Mouse (Mus musculus) myocyte (in vitro differentiated cells): ENCODE data around the gene a. TPM values are rescaled to one million over a fixed set of nuclear protein-coding genes. Genes with fewer than 3 reads are reported as not detected.

Experiments
- H3K27me3 ChIP-seq: one replicate; pipeline ENCODE4 v1.6.1; 2011; ENCODE audit not compliant: control insufficient read depth, insufficient read depth, insufficient read length
- H3K36me3 ChIP-seq: one replicate; pipeline ENCODE4 v1.6.1; 2011; ENCODE audit not compliant: control insufficient read depth, insufficient read depth
- H3K4me2 ChIP-seq: one replicate; pipeline ENCODE4 v1.6.1; 2011; ENCODE audit warnings: low read depth, control low read depth
- H3K4me3 ChIP-seq: one replicate; pipeline ENCODE4 v1.5.1; 2011; ENCODE audit warnings: mild to moderate bottlenecking, control low read depth, moderate library complexity
- H3K79me2 ChIP-seq: one replicate; pipeline ENCODE4 v1.6.1; 2011; ENCODE audit not compliant: control insufficient read depth, insufficient read depth
- H3ac ChIP-seq: one replicate; pipeline ENCODE4 v1.6.1; 2011; ENCODE audit not compliant: control insufficient read depth, insufficient read length
- CEBPB ChIP-seq: IDR thresholded peaks from 2 replicates; pipeline ENCODE4 v1.6.1; 2011; ENCODE audit warnings: mild to moderate bottlenecking, moderate library complexity; ENCODE audit not compliant: poor library complexity, insufficient read depth, severe bottlenecking
- E2F4 ChIP-seq: IDR thresholded peaks from one replicate; pipeline ENCODE4 v1.6.1; 2011; ENCODE audit warnings: mild to moderate bottlenecking, control low read depth, moderate library complexity; ENCODE audit not compliant: insufficient read depth
- MAX ChIP-seq: IDR thresholded peaks from one replicate; pipeline ENCODE4 v1.6.1; 2011; ENCODE audit warnings: low read depth, mild to moderate bottlenecking, control low read depth
- MYOD1 ChIP-seq, 3 experiments: IDR thresholded peaks; one replicate each; pipeline ENCODE4 v1.6.1; 2011; ENCODE audit warnings: control low read depth in 2 of 3, low read depth in 2 of 3, mild to moderate bottlenecking in 2 of 3, moderate library complexity in 1 of 3; ENCODE audit not compliant: insufficient read length in 2 of 3, control insufficient read depth in 1 of 3
- MYOG ChIP-seq, 3 experiments: IDR thresholded peaks; one replicate each; pipeline ENCODE4 v1.6.1; 2011; ENCODE audit warnings: control low read depth in 2 of 3, low read depth in 2 of 3, mild to moderate bottlenecking in 2 of 3; ENCODE audit not compliant: insufficient read length in 2 of 3, control insufficient read depth in 1 of 3, insufficient read depth in 1 of 3
- POLR2A ChIP-seq: IDR thresholded peaks from one replicate; pipeline ENCODE4 v1.6.1; 2011; ENCODE audit warnings: low read depth, mild to moderate bottlenecking, control low read depth, moderate library complexity; ENCODE audit not compliant: insufficient read length
- POLR2AphosphoS2 ChIP-seq: IDR thresholded peaks from one replicate; pipeline ENCODE4 v1.6.1; 2011; ENCODE audit warnings: low read depth, control low read depth; ENCODE audit not compliant: insufficient read length
- REST ChIP-seq: IDR thresholded peaks from one replicate; pipeline ENCODE4 v1.6.1; 2011; ENCODE audit warnings: mild to moderate bottlenecking, control low read depth, moderate library complexity; ENCODE audit not compliant: insufficient read depth, insufficient read length
- SRF ChIP-seq: IDR thresholded peaks from one replicate; pipeline ENCODE4 v1.6.1; 2011; ENCODE audit warnings: low read depth; ENCODE audit not compliant: control insufficient read depth, insufficient read length
- TCF12 ChIP-seq: IDR thresholded peaks from one replicate; pipeline ENCODE4 v1.6.1; 2011; ENCODE audit warnings: mild to moderate bottlenecking, control low read depth; ENCODE audit not compliant: poor library complexity, insufficient read depth, severe bottlenecking
- TCF3 ChIP-seq: IDR thresholded peaks from one replicate; pipeline ENCODE4 v1.6.1; 2011; ENCODE audit warnings: low read depth, control low read depth; ENCODE audit not compliant: insufficient read length
- USF1 ChIP-seq: IDR thresholded peaks from one replicate; pipeline ENCODE4 v1.6.1; 2011; ENCODE audit warnings: low read depth, mild to moderate bottlenecking, control low read depth, moderate library complexity
- polyA plus RNA-seq: library from polyadenylated mRNA; unstranded; fragments of >200 nt; fragmentation: generic; extraction: Trizol; gene quantifications from one replicate; pipeline ENCODE4 v1.2.1, GENCODE M21; 2012; ENCODE audit warnings: missing spikeins

a gene
- polyA plus RNA-seq, 1 experiment = not detected

DNA sequence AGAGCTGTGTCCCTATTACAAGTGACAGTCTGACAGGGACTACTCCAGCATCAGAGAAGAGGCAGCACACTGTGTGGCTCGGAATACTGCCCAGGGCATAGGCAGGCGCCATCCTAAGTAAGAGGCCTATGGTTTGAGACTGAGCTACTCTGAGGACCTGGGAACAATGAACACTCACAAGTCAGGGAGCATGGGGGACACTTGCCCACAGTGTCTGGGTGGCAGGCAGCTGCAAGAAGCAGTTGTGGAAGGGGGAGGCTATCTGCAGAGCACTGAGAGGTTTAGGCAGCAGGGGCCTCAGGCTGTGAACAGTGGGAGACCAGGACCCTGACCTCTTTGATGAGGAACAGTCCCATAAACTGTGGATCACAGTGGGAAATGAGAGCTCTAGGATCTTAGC, 137.1 kb downstream of the a start:
- TF ChIP-seq POLR2A (no peak), USF1 (no peak), REST (no peak), MAX (no peak), POLR2AphosphoS2 (no peak), CEBPB (no peak), SRF (no peak), MYOG (IDR thresholded peaks at IDR 0.05; ENCODE audit: control insufficient read depth in 1 of 3, insufficient read depth in 1 of 3, insufficient read length in 2 of 3, low read depth in 2 of 3) (no peak), TCF3 (no peak), TCF12 (no peak), E2F4 (no peak), MYOD1 (IDR thresholded peaks at IDR 0.05; ENCODE audit: control insufficient read depth in 1 of 3, insufficient read length in 2 of 3, low read depth in 2 of 3) (no peak)
- Histone ChIP-seq H3K27me3 (peaks cover 15% of the 10 kb centered on the region), H3K4me3 (no peak overlapping the region), H3K4me2 (no peak overlapping the region), H3K36me3 (no peaks in the 10 kb centered on the region), H3ac (no peak overlapping the region), H3K79me2 (no peaks in the 10 kb centered on the region)

DNA sequence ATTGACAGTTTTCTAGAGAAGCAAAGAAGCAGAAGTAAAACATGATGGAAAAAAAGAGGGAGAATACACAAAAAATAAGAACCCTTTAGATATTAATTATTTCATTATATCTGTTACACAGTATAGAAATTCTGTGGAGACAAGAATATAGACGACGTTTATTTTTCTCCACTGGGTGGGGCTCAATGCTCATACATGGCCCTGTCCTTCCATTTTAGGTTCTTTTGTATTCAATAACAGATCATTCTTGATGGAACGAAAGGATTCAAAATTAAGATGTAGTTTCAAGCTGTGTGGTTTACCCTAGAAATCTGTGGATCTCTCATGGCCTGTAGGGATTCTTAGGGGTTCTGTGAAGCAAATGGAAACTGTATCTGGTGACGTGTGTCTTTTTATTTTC, 142.7 kb downstream of the a start:
- Histone ChIP-seq H3K36me3 (no peaks in the 10 kb centered on the region), H3K4me3 (no peak overlapping the region), H3K79me2 (no peaks in the 10 kb centered on the region), H3K4me2 (no peak overlapping the region), H3ac (no peak overlapping the region), H3K27me3 (peaks cover 26% of the 10 kb centered on the region)
- no peak for TF ChIP-seq SRF
- TF ChIP-seq CEBPB = no peak
- no peak for TF ChIP-seq MYOG (IDR thresholded peaks at IDR 0.05; ENCODE audit: control insufficient read depth in 1 of 3, insufficient read depth in 1 of 3, insufficient read length in 2 of 3, low read depth in 2 of 3)
- no peak for TF ChIP-seq E2F4
- TF ChIP-seq USF1 = no peak
- TF ChIP-seq TCF3 = no peak
- TF ChIP-seq REST = no peak
- TF ChIP-seq TCF12 = no peak
- no peak for TF ChIP-seq POLR2AphosphoS2
- no peak for TF ChIP-seq MAX
- no peak for TF ChIP-seq MYOD1 (IDR thresholded peaks at IDR 0.05; ENCODE audit: control insufficient read depth in 1 of 3, insufficient read length in 2 of 3, low read depth in 2 of 3)
- no peak for TF ChIP-seq POLR2A

DNA sequence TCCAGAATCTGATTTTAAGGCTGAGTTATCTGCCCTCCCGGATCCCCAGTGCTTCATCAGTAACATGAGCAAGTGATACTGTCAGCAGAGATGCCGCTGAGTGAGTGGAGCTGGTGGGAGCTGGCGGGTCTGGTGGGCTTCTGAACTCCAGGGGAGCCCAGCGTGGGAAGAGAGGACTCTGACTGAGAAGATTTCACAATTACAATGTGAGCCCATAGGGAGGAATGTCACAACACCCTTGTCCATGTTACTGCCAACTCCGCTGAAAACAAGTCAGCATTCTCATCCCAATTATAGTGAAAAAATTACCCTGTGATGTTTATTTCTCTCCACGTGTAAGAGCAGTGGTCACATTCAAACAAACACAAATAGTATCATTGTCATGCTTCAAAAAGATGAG, 144.9 kb downstream of the a start:
- Histone ChIP-seq H3K36me3 (no peaks in the 10 kb centered on the region), H3K27me3 (peaks cover 21% of the 10 kb centered on the region), H3K4me2 (no peak overlapping the region), H3K4me3 (no peak overlapping the region), H3ac (no peak overlapping the region), H3K79me2 (no peaks in the 10 kb centered on the region)
- TF ChIP-seq USF1 (no peak), SRF (no peak), TCF12 (no peak), REST (no peak), POLR2AphosphoS2 (no peak), MYOG (IDR thresholded peaks at IDR 0.05; ENCODE audit: control insufficient read depth in 1 of 3, insufficient read depth in 1 of 3, insufficient read length in 2 of 3, low read depth in 2 of 3) (no peak), POLR2A (no peak), CEBPB (no peak), E2F4 (no peak), MAX (no peak), TCF3 (no peak), MYOD1 (IDR thresholded peaks at IDR 0.05; ENCODE audit: control insufficient read depth in 1 of 3, insufficient read length in 2 of 3, low read depth in 2 of 3) (no peak)

DNA sequence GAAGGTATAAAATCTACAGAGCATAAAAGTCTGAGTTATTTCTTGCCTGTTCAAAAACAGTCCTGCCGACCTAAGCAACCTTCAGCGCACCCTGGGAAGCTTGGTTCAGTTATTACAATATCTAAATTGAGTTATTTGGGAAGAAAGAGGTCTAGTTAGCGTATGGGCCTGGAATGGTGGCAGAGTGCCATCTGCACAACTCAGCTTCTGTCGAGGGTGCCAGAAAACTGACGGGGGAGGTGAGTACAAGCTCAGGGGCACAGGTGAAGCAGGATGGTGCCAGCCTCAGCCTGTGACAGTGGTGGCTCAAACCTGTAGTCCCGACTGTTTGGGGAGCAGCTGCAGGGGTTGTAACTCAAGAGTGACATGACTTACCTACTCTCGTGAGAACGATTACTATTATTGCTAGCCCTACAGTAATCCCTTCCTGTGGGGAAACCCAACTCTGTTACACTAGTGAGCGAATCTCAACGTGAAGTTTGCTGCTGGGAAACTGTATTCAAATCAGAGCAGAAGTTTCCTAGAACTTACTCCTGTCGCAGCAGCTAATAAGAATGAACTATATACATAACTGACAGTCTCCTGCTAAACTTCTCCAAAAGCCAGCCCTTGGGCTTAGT, 145.4 kb downstream of the a start:
- Histone ChIP-seq H3K4me3 (no peak overlapping the region), H3K36me3 (no peaks in the 10 kb centered on the region), H3K4me2 (no peak overlapping the region), H3K79me2 (no peaks in the 10 kb centered on the region), H3ac (no peak overlapping the region), H3K27me3 (peaks cover 21% of the 10 kb centered on the region)
- TF ChIP-seq SRF (no peak), USF1 (no peak), TCF12 (no peak), MYOD1 (IDR thresholded peaks at IDR 0.05; ENCODE audit: control insufficient read depth in 1 of 3, insufficient read length in 2 of 3, low read depth in 2 of 3) (no peak), MAX (no peak), TCF3 (no peak), CEBPB (no peak), MYOG (IDR thresholded peaks at IDR 0.05; ENCODE audit: control insufficient read depth in 1 of 3, insufficient read depth in 1 of 3, insufficient read length in 2 of 3, low read depth in 2 of 3) (no peak), POLR2AphosphoS2 (no peak), E2F4 (no peak), POLR2A (no peak), REST (no peak)
